Mouse (Mus musculus) cerebellum, adult 2 months (tissue): ENCODE results near the gene Malrd1. TPM values are rescaled to one million over a fixed set of nuclear protein-coding genes. Genes with fewer than 3 reads are reported as not detected.
A peak's percentile ranks its signal among the peaks of the same experiment; 100 is the strongest.

Source experiments
- DNase-seq, 2 experiments: peaks; one replicate each; pipeline ENCODE4 v3.0.0; 2021
- H3K27ac ChIP-seq: fragments of 200-500 bp; 2 replicates; pipeline ENCODE4 v1.5.1; 2012; ENCODE audit warnings: low read length, control low read depth, inconsistent platforms; ENCODE audit not compliant: insufficient read depth
- H3K27me3 ChIP-seq: fragments of 200-500 bp; 2 replicates; pipeline ENCODE4 v1.6.1; 2012; ENCODE audit warnings: inconsistent platforms, mild to moderate bottlenecking, low read length, moderate library complexity; ENCODE audit not compliant: control insufficient read depth, insufficient read depth
- H3K4me1 ChIP-seq: fragments of 200-500 bp; 2 replicates; pipeline ENCODE4 v1.6.1; 2011; ENCODE audit warnings: low read length; ENCODE audit not compliant: control insufficient read depth, insufficient read depth
- H3K4me3 ChIP-seq: fragments of 200-500 bp; replicated peaks from 2 replicates; pipeline ENCODE3; 2011; ENCODE audit warnings: mild to moderate bottlenecking, low read depth, low read length, control low read depth; ENCODE audit not compliant: insufficient read depth
- CTCF ChIP-seq: fragments of 200-500 bp; IDR thresholded peaks from 2 replicates; pipeline ENCODE4 v1.5.1; 2011; ENCODE audit warnings: low read depth, mild to moderate bottlenecking, control low read depth, low read length, moderate library complexity, borderline replicate concordance; ENCODE audit not compliant: insufficient read depth
- POLR2A ChIP-seq: fragments of 200-500 bp; IDR thresholded peaks from 2 replicates; pipeline ENCODE4 v1.6.1; 2011; ENCODE audit warnings: low read length, control low read depth, borderline replicate concordance; ENCODE audit not compliant: insufficient read depth
- WGBS: fragments of 180-500 bp; shearing (Covaris S2); methylation state at CpG from one replicate; pipeline ENCODE4 v1.1.7; 2018; 5-methylcytosine and 5-hydroxymethylcytosine counted together
- polyA plus RNA-seq: library from polyadenylated mRNA; depleted of rRNA; stranded (reverse); fragments of >200 nt; gene quantifications from 2 replicates; pipeline ENCODE4 v1.2.3, GENCODE M21; 2012; rRNA removed

Malrd1 gene
- 0.02 TPM in 1 of 2 replicates, not detected in the other for polyA plus RNA-seq

DNA sequence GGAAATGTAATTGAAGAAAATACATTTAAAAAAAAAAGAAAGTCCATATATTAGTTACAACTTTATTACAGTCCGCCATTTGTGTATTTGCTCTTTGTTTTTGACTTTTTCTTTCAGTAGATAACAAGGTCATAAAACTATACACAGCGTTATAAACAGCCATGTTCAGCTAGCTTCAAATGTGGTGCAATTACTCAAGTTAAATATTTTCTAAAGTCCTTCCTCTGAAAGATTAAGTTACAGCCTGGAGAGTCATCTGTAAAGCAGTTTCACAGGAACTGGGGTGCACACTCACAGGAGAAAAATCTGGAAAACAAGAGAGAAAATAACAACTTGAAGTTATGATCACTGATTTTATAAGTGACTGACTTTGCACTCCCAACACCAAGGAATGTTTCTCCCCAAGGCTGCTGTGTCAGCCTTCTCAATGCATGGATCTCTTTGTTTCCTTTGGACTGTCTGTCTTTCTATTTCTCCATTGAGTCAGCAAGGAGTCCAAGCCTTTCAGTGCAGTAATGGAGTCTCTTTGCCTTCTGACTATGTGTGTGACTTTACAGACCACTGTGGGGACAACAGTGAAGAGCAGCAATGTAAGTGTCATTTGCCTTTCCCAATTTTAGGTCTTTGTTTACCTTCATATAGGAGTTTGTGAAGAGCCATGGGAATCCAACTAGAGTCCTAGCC is at the start of gene Malrd1:
Gene Malrd1 (plus strand): TSS at position 239 of the 684 bp plus-strand sequence.
- Histone ChIP-seq H3K4me1 (no peaks in the 10 kb centered on the region), H3K27me3 (no peaks in the 10 kb centered on the region), H3K4me3 (no peak within 1 kb of the TSS), H3K27ac (no peak within 1 kb of the TSS)
- DNase-seq = no peak
- 92% methylated on average over 2 of the region's 2 CpGs for WGBS
- TF ChIP-seq CTCF = no peak
- TF ChIP-seq POLR2A = no peak

DNA sequence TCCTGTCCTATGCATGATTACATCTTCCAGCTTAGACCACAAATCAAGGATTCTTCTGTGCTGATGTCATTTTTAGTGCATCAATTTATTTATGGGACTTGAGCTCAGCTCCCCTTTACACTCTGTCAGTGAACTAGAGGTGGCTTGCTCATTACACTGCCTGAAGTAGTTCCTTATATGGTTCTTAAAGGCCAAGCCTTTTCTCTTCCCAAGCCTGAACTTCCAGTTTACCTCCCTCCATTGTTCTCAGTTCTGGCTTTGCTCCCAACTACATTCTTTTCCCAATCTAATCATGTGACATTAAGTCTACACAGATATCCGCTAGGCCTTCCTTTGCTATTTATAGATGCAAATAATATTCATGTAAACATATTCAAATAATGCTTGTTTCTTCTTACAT is 12.4 kb downstream of the Malrd1 start:
- no peak for DNase-seq

GRCm38 (mm10) chr2:15613327-15613948 is 87.2 kb downstream of the Malrd1 start:
- Histone ChIP-seq H3K4me3 (no peak overlapping the region), H3K4me1 (no peaks in the 10 kb centered on the region), H3K27me3 (no peaks in the 10 kb centered on the region), H3K27ac (no peak overlapping the region)
- no peak for DNase-seq
- 63% methylated on average over 4 of the region's 4 CpGs for WGBS
- no peak for TF ChIP-seq POLR2A
- TF ChIP-seq CTCF = no peak

More for the DNA sequence above, 12.4 kb downstream of the Malrd1 start:
- TF ChIP-seq POLR2A (no peak), CTCF (no peak)
- WGBS = 49% methylated on average over 1 of the region's 1 CpGs
- no peak overlapping the region for H3K27ac ChIP-seq
- H3K27me3 ChIP-seq = no peaks in the 10 kb centered on the region
- H3K4me1 ChIP-seq = no peaks in the 10 kb centered on the region
- no peak overlapping the region for H3K4me3 ChIP-seq

DNA sequence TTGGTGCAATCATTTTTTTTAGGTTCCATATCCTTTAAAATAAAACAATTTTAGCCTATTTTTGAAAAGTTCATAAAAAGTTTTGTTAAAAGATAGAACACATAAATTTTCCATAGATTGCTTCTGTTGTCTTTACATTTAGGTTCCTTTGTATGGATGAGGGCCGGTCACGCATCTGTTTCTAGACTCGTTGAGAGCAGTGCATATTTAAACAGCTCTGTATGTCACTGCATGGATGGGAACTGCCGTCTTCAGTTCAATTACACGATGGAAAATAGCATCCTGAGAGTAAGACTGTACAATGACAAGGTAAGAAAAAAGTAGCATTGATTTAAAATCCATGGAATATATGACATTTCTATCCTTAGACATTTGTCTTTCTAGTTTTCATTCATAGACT is 87.7 kb downstream of the Malrd1 start:
- no peaks in the 10 kb centered on the region for H3K27me3 ChIP-seq
- H3K4me3 ChIP-seq = no peak overlapping the region
- TF ChIP-seq CTCF = no peak
- TF ChIP-seq POLR2A = no peak
- 78% methylated on average over 5 of the region's 5 CpGs for WGBS
- H3K4me1 ChIP-seq = no peaks in the 10 kb centered on the region
- DNase-seq = no peak
- H3K27ac ChIP-seq = no peak overlapping the region

DNA sequence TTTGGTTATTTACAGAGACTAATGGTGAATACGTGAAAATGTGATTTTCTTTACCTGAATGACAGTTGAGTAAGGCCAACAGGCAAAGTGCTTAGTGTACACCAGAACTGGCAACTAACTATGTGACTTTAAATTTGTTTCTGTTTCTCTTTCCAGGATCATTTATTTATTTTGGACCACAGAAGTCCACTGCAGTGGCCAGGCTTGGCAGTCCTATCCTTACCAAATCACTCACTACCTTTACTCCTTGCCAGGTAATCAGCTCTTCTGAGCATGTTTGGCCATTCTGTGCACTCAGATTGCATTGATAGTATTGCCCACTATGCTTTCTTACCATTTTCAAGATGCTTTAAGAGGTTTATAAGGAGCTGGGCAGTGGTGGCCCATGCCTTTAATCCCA is 109.5 kb downstream of the Malrd1 start:
- Histone ChIP-seq H3K4me1 (no peaks in the 10 kb centered on the region), H3K27ac (no peak overlapping the region), H3K4me3 (no peak overlapping the region), H3K27me3 (no peaks in the 10 kb centered on the region)
- DNase-seq = no peak
- 84% methylated on average over 1 of the region's 1 CpGs for WGBS
- TF ChIP-seq CTCF = no peak
- no peak for TF ChIP-seq POLR2A

- Histone ChIP-seq H3K27me3 (no peaks in the 10 kb centered on the region), H3K4me1 (no peaks in the 10 kb centered on the region), H3K27ac (no peak overlapping the region), H3K4me3 (no peak overlapping the region)
- no peak for DNase-seq
- 45% methylated on average over 1 of the region's 1 CpGs for WGBS
- no peak for TF ChIP-seq POLR2A
- TF ChIP-seq CTCF = no peak
Observed at GRCm38 (mm10) chr2:15643864-15644263, 117.6 kb downstream of the Malrd1 start.

- 32% methylated on average over 1 of the region's 1 CpGs for WGBS
- Histone ChIP-seq H3K27me3 (no peaks in the 10 kb centered on the region), H3K4me3 (no peak overlapping the region), H3K27ac (no peak overlapping the region), H3K4me1 (no peaks in the 10 kb centered on the region)
- no peak for DNase-seq
- TF ChIP-seq POLR2A = no peak
- no peak for TF ChIP-seq CTCF
Observed at GRCm38 (mm10) chr2:15656388-15656787, 130.1 kb downstream of the Malrd1 start.

DNA sequence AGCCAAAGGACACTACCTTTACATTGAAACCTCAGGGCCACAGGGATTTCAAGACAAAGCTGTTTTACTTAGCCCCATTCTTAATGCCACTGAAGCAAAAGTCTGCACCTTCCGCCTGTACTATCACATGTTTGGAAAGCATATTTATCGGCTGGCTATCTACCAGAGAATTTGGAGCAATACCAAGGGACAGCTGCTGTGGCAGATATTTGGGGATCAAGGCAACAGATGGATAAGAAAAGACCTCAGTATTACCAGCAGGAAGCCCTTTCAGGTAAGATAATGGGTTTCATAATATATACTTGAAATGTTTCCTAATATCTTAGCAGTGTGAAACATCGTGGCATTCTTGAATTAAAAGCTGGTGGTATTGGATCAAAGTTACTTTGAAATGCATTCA is 176.7 kb downstream of the Malrd1 start:
- Histone ChIP-seq H3K27me3 (no peaks in the 10 kb centered on the region), H3K4me3 (no peak overlapping the region), H3K27ac (no peak overlapping the region), H3K4me1 (no peaks in the 10 kb centered on the region)
- DNase-seq = peak in 1 of 2 experiments; percentile 1
- WGBS = 18% methylated on average over 3 of the region's 3 CpGs
- no peak for TF ChIP-seq POLR2A
- no peak for TF ChIP-seq CTCF
